Mouse (Mus musculus) retina, embryonic 14.5 days (tissue): Measurements from ENCODE around the gene Sowaha.
A peak's percentile ranks its signal among the peaks of the same experiment; 100 is the strongest.

Experiments
- DNase-seq: peaks from one replicate; pipeline ENCODE4 v3.0.0-alpha.2; 2015; ENCODE audit warnings: low spot score

Gene Sowaha

GRCm38 (mm10) chr11:53479783-53480301 lies at the start of gene Sowaha, which contains the start of gene Gm9945:
Gene Sowaha (minus strand): TSS chr11:53480274.
Gene Gm9945 (plus strand): TSS chr11:53480166.
- peak; percentile 59 for DNase-seq

- DNase-seq: no peak
Measured at GRCm38 (mm10) chr11:53529253-53529557, 49.1 kb upstream of the Sowaha start.

- no peak for DNase-seq
Measured at GRCm38 (mm10) chr11:53528397-53529252, 48.6 kb upstream of the Sowaha start.

- DNase-seq: peak; percentile 21
Measured at GRCm38 (mm10) chr11:53525461-53525860, 45.4 kb upstream of the Sowaha start.

- DNase-seq: peak; percentile 53
Measured at GRCm38 (mm10) chr11:53524905-53525304, 44.8 kb upstream of the Sowaha start.

GRCm38 (mm10) chr11:53523545-53524405 lies 43.7 kb upstream of the Sowaha start:
- DNase-seq: no peak

- DNase-seq: no peak
Measured at GRCm38 (mm10) chr11:53522930-53523329, 42.9 kb upstream of the Sowaha start.

- no peak for DNase-seq
Measured at GRCm38 (mm10) chr11:53522362-53522761, 42.3 kb upstream of the Sowaha start.

GRCm38 (mm10) chr11:53521821-53522131 lies 41.7 kb upstream of the Sowaha start:
- no peak for DNase-seq

GRCm38 (mm10) chr11:53521120-53521820 lies 41.2 kb upstream of the Sowaha start:
- DNase-seq: no peak

GRCm38 (mm10) chr11:53520122-53520978 lies 40.3 kb upstream of the Sowaha start:
- DNase-seq: peak; percentile 51

- peak; percentile 71 for DNase-seq
Measured at GRCm38 (mm10) chr11:53519207-53520121, 39.4 kb upstream of the Sowaha start, which contains the start of gene Sept8. Gene Sept8 (plus strand): TSS chr11:53519257.

GRCm38 (mm10) chr11:53518759-53519158 lies 38.7 kb upstream of the Sowaha start:
- DNase-seq: no peak

- no peak for DNase-seq
Measured at GRCm38 (mm10) chr11:53516775-53517627, 36.9 kb upstream of the Sowaha start.

- no peak for DNase-seq
Measured at GRCm38 (mm10) chr11:53510351-53510750, 30.3 kb upstream of the Sowaha start.

GRCm38 (mm10) chr11:53508591-53508990 lies 28.5 kb upstream of the Sowaha start:
- DNase-seq: no peak

GRCm38 (mm10) chr11:53508152-53508551 lies 28.1 kb upstream of the Sowaha start:
- no peak for DNase-seq

GRCm38 (mm10) chr11:53507098-53507805 lies 27.2 kb upstream of the Sowaha start:
- DNase-seq: no peak
